Mouse (Mus musculus): ENCODE results near the gene Zkscan14. TPM values are rescaled to one million over a fixed set of nuclear protein-coding genes. Genes with fewer than 3 reads are reported as not detected.

Gene Zkscan14
- polyA plus RNA-seq (2012; rRNA removed; ENCODE audit: low replicate concordance), result 2.7 and 3.5 TPM in 2 replicates

GRCm38 (mm10) chr5:145201321-145201991 is at the start of gene Zkscan14:
Gene Zkscan14, minus strand, starts transcription at chr5:145201868.

GRCm38 (mm10) chr5:145231367-145231871 is 29.8 kb upstream of the Zkscan14 start, which contains the start of gene Zfp655:
Gene Zfp655, plus strand, starts transcription at chr5:145231715.

GRCm38 (mm10) chr5:145203936-145204691 is 2.4 kb upstream of the Zkscan14 start, which contains the start of gene Zkscan5:
Gene Zkscan5, plus strand, starts transcription at chr5:145204562.

GRCm38 (mm10) chr5:145191962-145192361 is 9.7 kb downstream of the Zkscan14 start, which contains the start of gene Atp5j2:
Gene Atp5j2, minus strand, starts transcription at chr5:145192062.

GRCm38 (mm10) chr5:145166536-145167305 is 34.9 kb downstream of the Zkscan14 start, which contains the start of the genes Ptcd1 and Cpsf4:
Gene Ptcd1, minus strand, starts transcription at chr5:145167108.
Gene Cpsf4, plus strand, starts transcription at chr5:145167213.

Other genes starting within 250 kb of the Zkscan14 start
- gene Smurf1, start 236.0 kb downstream of the Zkscan14 start, polyA plus RNA-seq (2012; rRNA removed; ENCODE audit: low replicate concordance), result 36.6 and 42.3 TPM in 2 replicates
- gene Gm4871, start 169.1 kb downstream of the Zkscan14 start, polyA plus RNA-seq (2012; rRNA removed; ENCODE audit: low replicate concordance), result not detected in 2 replicates
- not detected in 2 replicates for gene 1700018F24Rik, start 158.9 kb downstream of the Zkscan14 start, polyA plus RNA-seq (2012; rRNA removed; ENCODE audit: low replicate concordance)
- gene Arpc1a, start 118.0 kb downstream of the Zkscan14 start, polyA plus RNA-seq (2012; rRNA removed; ENCODE audit: low replicate concordance), result 103 and 111 TPM in 2 replicates
- gene Kpna7, start 117.8 kb downstream of the Zkscan14 start, polyA plus RNA-seq (2012; rRNA removed; ENCODE audit: low replicate concordance), result not detected in 2 replicates
- gene Arpc1b, start 87.7 kb downstream of the Zkscan14 start, polyA plus RNA-seq (2012; rRNA removed; ENCODE audit: low replicate concordance), result 586 and 942 TPM in 2 replicates
- gene Pdap1, start 61.6 kb downstream of the Zkscan14 start, polyA plus RNA-seq (2012; rRNA removed; ENCODE audit: low replicate concordance), result 21.0 and 26.7 TPM in 2 replicates
- gene Bud31, start 61.5 kb downstream of the Zkscan14 start, polyA plus RNA-seq (2012; rRNA removed; ENCODE audit: low replicate concordance), result 36.2 and 74.0 TPM in 2 replicates
- 13.3 and 13.5 TPM in 2 replicates for gene Ptcd1, start 34.8 kb downstream of the Zkscan14 start, polyA plus RNA-seq (2012; rRNA removed; ENCODE audit: low replicate concordance)
- 22.3 and 29.3 TPM in 2 replicates for gene Cpsf4, start 34.7 kb downstream of the Zkscan14 start, polyA plus RNA-seq (2012; rRNA removed; ENCODE audit: low replicate concordance)
- 99.7 and 184 TPM in 2 replicates for gene Atp5j2, start 9.8 kb downstream of the Zkscan14 start, polyA plus RNA-seq (2012; rRNA removed; ENCODE audit: low replicate concordance)
- 3.2 and 5.7 TPM in 2 replicates for gene Zkscan5, start 2.7 kb upstream of the Zkscan14 start, polyA plus RNA-seq (2012; rRNA removed; ENCODE audit: low replicate concordance)
- 12.0 and 23.5 TPM in 2 replicates for gene Zfp655, start 29.8 kb upstream of the Zkscan14 start, polyA plus RNA-seq (2012; rRNA removed; ENCODE audit: low replicate concordance)
- gene Zscan25, start 78.6 kb upstream of the Zkscan14 start, polyA plus RNA-seq (2012; rRNA removed; ENCODE audit: low replicate concordance), result 14.3 and 22.2 TPM in 2 replicates
- 3.2 and 10.4 TPM in 2 replicates for gene Cyp3a57, start 143.4 kb upstream of the Zkscan14 start, polyA plus RNA-seq (2012; rRNA removed; ENCODE audit: low replicate concordance)